Mouse (Mus musculus) hindbrain, postnatal 0 days (tissue): ENCODE data around the gene Stn1. TPM values are rescaled to one million over a fixed set of nuclear protein-coding genes. Genes with fewer than 3 reads are reported as not detected.
A peak's percentile ranks its signal among the peaks of the same experiment; 100 is the strongest.

Experiments used
- ATAC-seq: fragments of 200-750 bp; cut with Nextera tagmentation; 2 replicates; pipeline ENCODE4 v1.8.0; 2017; ENCODE audit warnings: mild to moderate bottlenecking, moderate TSS enrichment, moderate library complexity
- DNase-seq: peaks from one replicate; pipeline ENCODE4 v3.0.0-alpha.2; 2015; ENCODE audit warnings: low spot score
- H3K27ac ChIP-seq: fragments of 300-500 bp; sonication (generic); 2 replicates; pipeline ENCODE4 v1.5.1; 2014; ENCODE audit warnings: mild to moderate bottlenecking
- H3K27me3 ChIP-seq: fragments of 300-500 bp; sonication (generic); 2 replicates; pipeline ENCODE4 v1.6.1; 2014; ENCODE audit warnings: low read length, mixed read lengths; ENCODE audit not compliant: insufficient read depth
- H3K36me3 ChIP-seq: fragments of 300-500 bp; sonication (generic); 2 replicates; pipeline ENCODE4 v1.6.1; 2014; ENCODE audit warnings: low read length, mixed read lengths; ENCODE audit not compliant: insufficient read depth
- H3K4me1 ChIP-seq: fragments of 300-500 bp; sonication (generic); 2 replicates; pipeline ENCODE4 v1.6.1; 2014; ENCODE audit warnings: antibody characterized with exemption, low read length, mixed read lengths; ENCODE audit not compliant: insufficient read depth
- H3K4me2 ChIP-seq: fragments of 300-500 bp; sonication (generic); 2 replicates; pipeline ENCODE4 v1.6.1; 2014; ENCODE audit warnings: low read depth, mild to moderate bottlenecking, low read length, moderate library complexity, mixed read lengths
- H3K4me3 ChIP-seq: fragments of 300-500 bp; sonication (generic); 2 replicates; pipeline ENCODE4 v1.5.1; 2014; ENCODE audit warnings: low read length
- H3K9ac ChIP-seq: fragments of 300-500 bp; sonication (generic); replicated peaks from 2 replicates; pipeline ENCODE4 v1.6.1; 2014; ENCODE audit warnings: mild to moderate bottlenecking, low read length, moderate library complexity, mixed read lengths
- H3K9me3 ChIP-seq: fragments of 300-500 bp; sonication (generic); 2 replicates; pipeline ENCODE4 v1.6.1; 2016; ENCODE audit warnings: low read length, mixed read lengths
- CTCF ChIP-seq: IDR thresholded peaks from 2 replicates; pipeline ENCODE4 v1.5.1; 2016; ENCODE audit warnings: antibody characterized with exemption, control low read depth, low read depth
- WGBS: fragments of 180-500 bp; shearing (Covaris S2); extraction: QIAGEN DNeasy Blood & Tissue Kit; methylation state at CpG from one replicate; pipeline ENCODE4 v1.1.7; 2014; 5-methylcytosine and 5-hydroxymethylcytosine counted together
- polyA plus RNA-seq: library from polyadenylated mRNA; unstranded; fragments of >200 nt; fragmentation: Nextera tagmentation; extraction: Ambion mirVana; gene quantifications from 2 replicates; pipeline ENCODE4 v1.2.1, GENCODE M21; 2015
- total RNA-seq: library from RNA; depleted of rRNA; stranded (reverse); fragments of >200 nt; gene quantifications from 2 replicates; pipeline ENCODE4 v1.2.3, GENCODE M21; 2014

The Stn1 gene
- total and polyA plus RNA-seq, 2 experiments from 2014 or later, result 19.1 to 20.9 TPM

- Histone ChIP-seq H3K9me3 (no peaks in the 10 kb centered on the region), H3K4me1 (no peaks in the 10 kb centered on the region), H3K27me3 (no peaks in the 10 kb centered on the region), H3K27ac (no peak overlapping the region), H3K4me3 (no peak overlapping the region), H3K4me2 (no peak overlapping the region), H3K36me3 (no peaks in the 10 kb centered on the region), H3K9ac (no peak overlapping the region)
- WGBS, result 62% methylated on average over 3 of the region's 3 CpGs
- ATAC-seq, result no peak
- TF ChIP-seq CTCF, result no peak
- DNase-seq, result no peak
Observed at GRCm38 (mm10) chr19:47545055-47545454, 7.7 kb upstream of the Stn1 start.

GRCm38 (mm10) chr19:47542441-47542840 lies 5.1 kb upstream of the Stn1 start:
- H3K36me3 ChIP-seq, result no peaks in the 10 kb centered on the region
- TF ChIP-seq CTCF, result no peak
- H3K9me3 ChIP-seq, result no peaks in the 10 kb centered on the region
- H3K9ac ChIP-seq, result no peak overlapping the region
- no peak overlapping the region for H3K4me3 ChIP-seq
- H3K4me1 ChIP-seq, result 0 out of 2 replicates have a peak, but pooled peaks cover 4% of the 10 kb centered on the region
- DNase-seq, result no peak
- 65% methylated on average over 7 of the region's 7 CpGs for WGBS
- no peak overlapping the region for H3K4me2 ChIP-seq
- ATAC-seq, result no peak
- no peaks in the 10 kb centered on the region for H3K27me3 ChIP-seq
- H3K27ac ChIP-seq, result no peak overlapping the region

- ATAC-seq (no peak), DNase-seq (no peak)
- Histone ChIP-seq H3K4me3 (no peak overlapping the region), H3K4me2 (no peak overlapping the region), H3K27ac (no peak overlapping the region), H3K9ac (no peak overlapping the region), H3K4me1 (0 out of 2 replicates have a peak, but pooled peaks cover 10% of the 10 kb centered on the region), H3K9me3 (no peaks in the 10 kb centered on the region), H3K27me3 (no peaks in the 10 kb centered on the region), H3K36me3 (no peaks in the 10 kb centered on the region)
- TF ChIP-seq CTCF, result no peak
- 24% methylated on average over 6 of the region's 6 CpGs for WGBS
Observed at GRCm38 (mm10) chr19:47538801-47539200, 1.5 kb upstream of the Stn1 start.

GRCm38 (mm10) chr19:47537879-47538278 lies 572 bp upstream of the Stn1 start:
- ATAC-seq (no peak), DNase-seq (no peak)
- Histone ChIP-seq H3K4me2 (peak overlapping the region; percentile 74), H3K4me1 (0 out of 2 replicates have a peak, but pooled peaks cover 10% of the 10 kb centered on the region), H3K27ac (peak overlapping the region; percentile 69), H3K36me3 (no peaks in the 10 kb centered on the region), H3K9me3 (no peaks in the 10 kb centered on the region), H3K27me3 (no peaks in the 10 kb centered on the region), H3K9ac (peak overlapping the region; percentile 49), H3K4me3 (no peak overlapping the region)
- no peak for TF ChIP-seq CTCF
- WGBS, result 85% methylated on average over 6 of the region's 6 CpGs

- WGBS, result 4% methylated on average over 39 of the region's 39 CpGs
- TF ChIP-seq CTCF, result no peak
- Histone ChIP-seq H3K9me3 (no peaks in the 10 kb centered on the region), H3K4me3 (peak overlapping the region; percentile 51), H3K27me3 (no peaks in the 10 kb centered on the region), H3K9ac (peak overlapping the region; percentile 49), H3K27ac (peak overlapping the region; percentile 69), H3K4me1 (0 out of 2 replicates have a peak, but pooled peaks cover 10% of the 10 kb centered on the region), H3K36me3 (no peaks in the 10 kb centered on the region), H3K4me2 (peak overlapping the region; percentile 74)
- ATAC-seq (peak; percentile 98), DNase-seq (peak; percentile 98)
Observed at GRCm38 (mm10) chr19:47536521-47537299, 597 bp downstream of the Stn1 start.

- 0 out of 2 replicates have a peak, but pooled peaks cover 10% of the 10 kb centered on the region for H3K4me1 ChIP-seq
- no peak overlapping the region for H3K4me3 ChIP-seq
- no peaks in the 10 kb centered on the region for H3K9me3 ChIP-seq
- DNase-seq, result no peak
- no peak for ATAC-seq
- H3K36me3 ChIP-seq, result no peaks in the 10 kb centered on the region
- no peak overlapping the region for H3K9ac ChIP-seq
- WGBS, result 86% methylated on average over 1 of the region's 1 CpGs
- no peak overlapping the region for H3K27ac ChIP-seq
- no peaks in the 10 kb centered on the region for H3K27me3 ChIP-seq
- no peak for TF ChIP-seq CTCF
- no peak overlapping the region for H3K4me2 ChIP-seq
Observed at GRCm38 (mm10) chr19:47534131-47534530, 3.2 kb downstream of the Stn1 start.

GRCm38 (mm10) chr19:47532449-47532848 lies 4.9 kb downstream of the Stn1 start:
- H3K36me3 ChIP-seq, result no peaks in the 10 kb centered on the region
- H3K4me3 ChIP-seq, result no peak overlapping the region
- H3K4me1 ChIP-seq, result 0 out of 2 replicates have a peak, but pooled peaks cover 6% of the 10 kb centered on the region
- no peak overlapping the region for H3K27ac ChIP-seq
- H3K4me2 ChIP-seq, result no peak overlapping the region
- ATAC-seq (no peak), DNase-seq (no peak)
- 88% methylated on average over 3 of the region's 3 CpGs for WGBS
- peak; percentile 44 for TF ChIP-seq CTCF
- no peaks in the 10 kb centered on the region for H3K9me3 ChIP-seq
- no peak overlapping the region for H3K9ac ChIP-seq
- H3K27me3 ChIP-seq, result no peaks in the 10 kb centered on the region
